Mouse (Mus musculus): ENCODE measurements around the gene Vps50.
"Not testable (repeated sequence)": the region's sequence is repeated elsewhere in the genome, so short reads cannot be mapped to it uniquely, and the experiment has no call there.

Vps50 gene

DNA sequence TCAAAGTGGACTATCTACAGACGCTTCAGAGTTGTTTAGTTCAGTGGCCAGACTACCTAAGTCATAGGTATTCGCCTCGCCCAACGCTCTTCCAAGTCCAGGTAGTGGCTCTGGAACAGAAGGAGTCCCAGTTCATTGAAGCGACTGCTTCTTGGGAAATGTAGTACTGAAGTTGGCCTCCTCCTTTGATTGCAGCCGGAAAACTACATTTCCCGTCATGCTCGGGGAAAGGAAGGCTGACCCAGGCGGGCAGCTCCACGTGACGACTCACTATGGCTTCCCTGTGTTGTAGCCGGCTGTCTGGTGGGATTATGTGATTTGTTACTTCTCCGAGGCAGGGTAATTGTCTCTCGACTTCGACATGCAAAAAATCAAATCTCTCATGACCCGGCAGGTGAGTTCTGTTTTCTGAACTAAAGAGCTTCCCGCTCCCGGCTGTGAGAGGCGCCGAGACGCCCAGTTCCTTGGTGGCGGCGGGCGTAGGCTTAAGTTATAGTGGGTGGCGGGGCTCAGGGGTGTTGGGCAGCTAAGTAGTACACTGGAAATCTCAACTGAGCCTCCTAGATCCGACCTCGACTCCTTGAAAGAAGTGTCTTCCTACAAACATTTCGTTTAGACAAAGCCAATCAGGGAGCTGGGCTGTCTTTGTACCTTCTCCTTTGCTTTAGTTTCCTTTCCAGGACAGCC is at the start of gene Vps50, which contains the start of gene Hepacam2:
Gene Vps50 (plus strand): TSS at position 221 of the 687 bp plus-strand sequence.
Gene Hepacam2 (minus strand): TSS at position 137 of the 687 bp plus-strand sequence.
- DNase-seq (ENCODE audit: low spot score in 2 of 2), result peak; percentile 78 to 86

DNA sequence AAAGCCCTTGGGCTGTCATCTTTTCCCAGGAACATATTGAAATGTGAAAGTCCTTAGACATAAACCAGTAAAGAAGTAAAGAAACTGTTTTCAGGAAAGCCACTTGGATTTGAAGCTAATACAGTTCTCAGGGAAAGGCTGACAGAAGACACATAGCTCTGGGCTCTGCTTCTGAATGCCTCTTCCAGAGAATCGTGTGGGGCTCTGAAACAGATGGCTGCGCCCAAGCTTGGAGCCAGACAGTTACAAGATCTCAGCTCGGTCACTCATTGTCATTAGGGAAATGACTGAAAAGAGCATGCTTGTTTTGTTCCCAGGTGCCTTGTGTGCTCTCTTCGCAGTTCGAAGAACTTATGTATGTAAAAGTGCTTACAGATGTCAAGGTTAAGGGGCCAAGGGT is 43.8 kb upstream of the Vps50 start:
- no peak for DNase-seq (ENCODE audit: low spot score in 2 of 2)

DNA sequence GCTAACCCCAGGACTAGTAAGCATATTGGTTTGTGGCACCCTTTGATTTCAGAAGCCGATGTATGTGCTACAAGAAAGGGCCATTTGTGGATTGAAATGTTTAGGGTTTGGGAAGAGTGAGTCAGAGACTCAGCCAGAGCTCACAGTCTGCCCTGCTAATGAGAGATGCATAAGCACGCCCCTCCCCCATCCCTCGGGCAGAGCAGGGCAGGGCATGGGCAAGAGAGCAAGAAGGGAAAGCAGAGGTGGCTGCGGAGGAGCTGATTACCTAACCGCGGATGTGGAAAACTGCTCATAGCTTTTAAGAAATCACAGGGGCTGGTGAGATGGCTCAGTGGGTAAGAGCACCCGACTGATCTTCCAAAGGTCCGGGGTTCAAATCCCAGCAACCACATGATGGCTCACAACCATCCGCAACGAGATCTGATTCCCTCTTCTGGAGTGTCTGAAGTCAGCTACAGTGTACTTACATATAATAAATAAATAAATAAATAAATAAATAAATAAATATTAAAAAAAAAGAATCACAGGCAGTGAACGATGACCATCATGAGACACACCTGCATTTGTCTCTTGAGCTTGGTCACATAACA is 42.1 kb upstream of the Vps50 start:
- DNase-seq (ENCODE audit: low spot score in 2 of 2), result no peak

DNA sequence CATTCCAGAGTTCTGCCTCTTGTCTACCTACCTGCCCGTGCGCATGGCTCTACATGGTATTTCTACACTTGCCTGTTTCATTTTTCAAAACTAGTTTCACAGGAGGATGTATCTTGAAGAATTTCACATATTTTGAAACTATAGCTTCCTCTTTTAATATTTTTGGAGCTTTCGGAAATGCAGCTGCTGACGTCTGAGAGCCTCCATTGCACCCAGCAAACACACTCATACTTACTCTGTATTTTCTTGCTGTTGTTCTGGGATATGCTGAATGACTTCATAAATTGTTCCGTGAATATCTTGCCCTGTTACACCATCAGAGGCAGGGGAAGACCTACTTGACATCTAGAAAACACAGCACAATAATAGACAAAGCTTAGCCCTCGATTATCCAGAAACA is 35.2 kb upstream of the Vps50 start:
- DNase-seq (ENCODE audit: low spot score in 2 of 2), result no peak

DNA sequence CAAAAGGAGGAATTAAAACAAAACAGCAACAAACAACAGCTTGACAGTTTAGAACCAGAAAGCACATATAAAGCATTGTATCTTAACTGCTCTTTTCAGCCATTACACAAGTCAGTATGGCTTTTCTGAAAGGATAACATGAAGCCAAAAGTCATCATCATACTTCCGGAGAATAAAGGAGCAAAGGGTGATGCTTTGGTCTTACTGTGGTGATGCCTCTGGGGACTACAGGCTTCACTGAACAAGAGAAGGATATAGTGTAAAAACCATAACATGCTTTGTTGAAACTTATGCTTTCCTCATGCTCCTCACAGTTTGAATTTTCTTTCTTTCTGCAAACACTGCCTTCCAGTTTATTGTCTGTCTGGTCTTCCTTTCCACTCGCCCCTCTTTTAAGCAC is 34.6 kb upstream of the Vps50 start:
- DNase-seq (ENCODE audit: low spot score in 2 of 2), result no peak

DNA sequence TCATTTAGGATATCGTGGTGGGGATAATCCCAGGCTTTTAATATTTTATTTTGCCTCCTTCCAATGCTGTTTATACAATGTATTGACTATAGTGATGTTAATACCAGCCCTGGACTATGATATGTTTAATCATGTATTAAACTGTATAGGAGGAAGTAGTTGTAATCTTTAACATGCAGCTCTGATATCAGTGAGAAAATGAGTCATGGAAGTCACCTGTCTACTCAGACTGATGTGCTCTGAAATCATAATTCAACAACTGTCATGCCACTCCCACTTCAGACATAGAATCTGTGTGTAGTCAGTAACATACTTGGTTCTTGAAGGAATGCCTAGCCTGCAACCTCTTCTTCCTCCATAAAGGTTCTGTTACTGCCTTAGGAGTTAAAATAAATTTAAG is 29.6 kb upstream of the Vps50 start:
- no peak for DNase-seq (ENCODE audit: low spot score in 2 of 2)

DNA sequence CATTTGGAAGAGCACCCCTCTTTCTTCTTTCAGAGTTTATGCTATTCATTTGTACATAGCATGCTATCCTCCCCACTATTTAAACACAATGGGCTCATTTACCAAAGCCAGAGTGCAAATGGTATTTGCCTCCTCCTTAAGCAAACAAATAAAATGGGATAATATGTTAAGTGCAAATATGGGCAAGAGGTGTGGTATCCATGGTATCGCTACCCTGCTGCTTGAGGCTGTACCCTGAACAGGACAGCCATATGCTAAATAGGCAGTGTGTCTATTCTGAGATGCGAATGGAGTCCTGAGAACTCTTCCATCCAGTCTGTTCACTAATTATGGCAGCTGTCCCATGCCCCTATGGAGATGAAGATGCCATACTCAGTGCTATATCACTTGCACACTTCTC is 27.5 kb upstream of the Vps50 start:
- no peak for DNase-seq (ENCODE audit: low spot score in 2 of 2)

DNA sequence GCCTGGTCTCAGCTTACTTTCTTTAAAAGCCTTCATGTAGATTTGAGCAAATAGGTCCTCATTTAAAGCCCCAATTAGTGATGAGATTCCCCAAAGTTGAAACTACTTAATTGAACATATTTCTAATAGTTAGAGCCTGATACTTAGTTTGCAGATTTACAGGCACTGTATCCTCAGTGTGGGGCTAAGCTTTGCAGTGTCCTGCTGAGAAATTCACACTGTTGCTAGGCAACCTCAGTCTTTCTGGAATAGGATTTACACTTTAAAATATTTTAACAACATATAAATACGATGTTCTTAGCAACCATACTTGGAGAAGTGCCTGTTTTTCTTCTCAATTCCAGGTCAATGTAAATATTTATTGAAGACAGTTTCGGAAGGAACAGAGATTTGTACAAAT is 21.9 kb upstream of the Vps50 start:
- no peak for DNase-seq (ENCODE audit: low spot score in 2 of 2)

DNA sequence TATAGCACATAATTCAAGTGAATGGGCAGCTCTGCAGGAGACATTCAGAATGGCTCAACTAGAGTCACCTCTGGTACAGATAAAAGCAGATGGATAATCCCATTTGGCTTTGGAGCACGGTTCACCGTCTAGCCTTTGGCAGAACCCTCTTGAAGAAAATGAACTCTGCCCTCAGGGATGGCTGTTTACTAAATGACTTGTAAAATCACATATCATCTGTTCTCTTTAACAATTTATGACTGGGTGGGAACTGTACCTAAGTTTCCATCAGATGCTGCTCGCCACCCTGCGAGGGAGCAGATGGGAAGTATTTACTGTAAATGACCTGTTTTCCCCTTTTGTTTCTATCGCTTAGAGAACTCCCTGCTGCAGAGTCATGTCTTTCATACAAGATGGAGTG is 18.3 kb upstream of the Vps50 start:
- no peak for DNase-seq (ENCODE audit: low spot score in 2 of 2)

DNA sequence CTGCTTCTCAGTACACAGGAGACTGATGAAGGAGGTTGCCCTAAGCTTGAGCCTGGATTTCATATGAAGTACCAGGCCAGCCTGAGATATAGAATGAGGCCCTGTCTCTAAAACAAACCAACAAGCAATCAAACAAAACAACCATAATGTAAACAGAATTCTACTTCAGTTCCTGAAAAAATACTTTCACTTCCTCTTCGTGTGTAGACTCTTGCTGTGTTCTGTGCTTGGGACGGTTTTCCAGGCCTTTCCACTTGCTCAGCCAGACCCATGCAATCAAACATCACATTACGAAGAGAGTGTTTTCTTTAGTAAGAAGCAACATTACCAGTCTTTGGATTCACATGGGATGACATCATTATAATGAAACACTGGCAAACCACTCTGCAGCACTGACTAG is 16.5 kb upstream of the Vps50 start:
- DNase-seq (ENCODE audit: low spot score in 2 of 2), result no peak

DNA sequence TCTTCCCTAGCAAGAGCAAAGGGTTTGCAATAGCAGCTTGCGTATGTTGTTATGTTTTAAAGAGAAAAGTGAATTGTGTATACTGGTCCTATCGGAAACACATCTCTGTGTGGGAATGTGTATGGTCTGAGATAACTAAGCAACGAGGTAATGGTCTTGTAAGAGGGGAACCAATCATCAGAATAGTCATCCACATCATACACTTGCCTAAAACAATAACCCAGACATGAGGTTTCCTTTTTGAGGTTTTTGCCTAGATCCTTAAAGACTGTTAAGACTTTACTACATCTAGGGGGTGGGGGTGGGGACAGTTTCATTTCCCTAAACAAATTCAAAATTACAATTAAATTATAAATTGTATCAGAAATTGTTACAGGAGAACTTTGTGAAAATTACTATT is 13.0 kb upstream of the Vps50 start:
- DNase-seq (ENCODE audit: low spot score in 2 of 2), result no peak

DNA sequence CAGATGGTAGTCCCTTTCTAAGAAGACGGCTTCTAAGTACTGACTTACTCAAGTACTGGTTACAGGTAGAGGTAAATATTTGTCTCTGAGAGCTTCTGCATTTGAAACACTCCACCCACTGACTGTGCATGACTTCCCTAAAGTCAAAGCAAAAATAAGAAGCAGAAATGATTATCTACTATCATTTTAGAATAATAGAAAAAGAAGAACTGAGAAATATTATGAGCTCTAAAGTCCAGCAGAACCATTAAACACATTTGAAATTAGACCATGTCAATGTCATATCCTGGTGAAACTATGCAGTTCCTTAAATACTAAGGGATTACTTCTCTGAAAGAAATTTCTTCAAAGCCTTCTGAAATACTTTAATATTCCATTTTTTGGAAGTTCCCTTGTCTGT is 10.8 kb upstream of the Vps50 start:
- DNase-seq (ENCODE audit: low spot score in 2 of 2), result no peak

DNA sequence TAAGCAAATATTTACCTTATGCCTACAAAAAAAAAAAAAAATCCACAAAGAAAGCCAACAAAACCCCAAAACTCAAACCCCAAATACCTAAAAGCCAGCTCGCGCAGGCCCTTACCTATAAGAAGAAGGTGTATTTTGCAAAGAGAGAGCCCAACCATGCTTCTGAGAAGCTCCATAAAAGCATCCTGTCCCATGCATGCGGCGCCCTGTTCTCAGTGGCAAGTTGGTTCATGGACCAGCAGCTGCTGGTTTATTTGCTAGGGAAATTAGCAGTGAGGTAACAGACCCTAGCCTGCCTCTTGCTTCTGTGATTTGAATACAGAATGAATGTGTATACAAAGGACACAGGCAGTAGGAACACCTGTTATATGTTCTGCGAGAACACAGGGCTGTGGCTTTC is 3.9 kb upstream of the Vps50 start:
- no peak for DNase-seq (ENCODE audit: low spot score in 2 of 2)

DNA sequence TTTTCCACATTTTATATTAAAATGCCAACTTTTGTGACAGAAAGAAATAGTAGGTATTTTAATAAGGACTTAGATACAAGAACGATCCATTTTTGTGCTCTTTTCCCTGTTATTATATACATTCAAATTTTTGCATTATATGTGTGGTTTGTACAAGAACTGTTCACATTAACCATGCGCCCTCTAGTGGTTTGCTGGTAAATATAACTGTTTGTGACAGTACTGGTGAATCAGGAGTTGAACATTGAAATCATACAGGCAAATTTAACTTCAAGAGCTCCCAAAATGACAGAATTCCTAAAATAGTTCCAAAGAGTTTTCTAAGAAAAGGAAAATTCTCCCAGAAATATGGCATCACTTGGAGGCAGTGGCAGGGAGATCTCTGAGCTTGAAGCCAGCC is 2.0 kb upstream of the Vps50 start:
- peak in 1 of 2 experiments; percentile 67 for DNase-seq (ENCODE audit: low spot score in 2 of 2)

DNA sequence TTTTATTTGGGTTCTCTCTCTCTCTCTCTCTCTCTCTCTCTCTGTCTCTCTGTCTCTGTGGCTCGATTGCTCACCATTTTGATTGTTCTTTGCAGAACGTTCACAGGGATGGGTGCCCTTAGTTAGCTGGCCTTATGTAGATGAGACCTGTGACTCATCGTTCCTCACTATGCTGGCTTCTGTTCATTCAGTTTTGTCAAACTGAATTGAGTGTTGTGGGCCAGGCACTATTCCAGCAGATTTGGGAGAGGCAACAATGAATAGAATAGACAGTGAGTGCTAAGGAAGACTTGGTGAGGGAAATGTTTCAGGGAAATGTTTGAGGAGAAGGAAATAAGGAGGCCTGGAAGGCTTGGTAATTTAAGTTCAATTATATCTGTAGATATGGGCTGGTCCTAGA is 2.1 kb downstream of the Vps50 start:
- no peak for DNase-seq (ENCODE audit: low spot score in 2 of 2)

DNA sequence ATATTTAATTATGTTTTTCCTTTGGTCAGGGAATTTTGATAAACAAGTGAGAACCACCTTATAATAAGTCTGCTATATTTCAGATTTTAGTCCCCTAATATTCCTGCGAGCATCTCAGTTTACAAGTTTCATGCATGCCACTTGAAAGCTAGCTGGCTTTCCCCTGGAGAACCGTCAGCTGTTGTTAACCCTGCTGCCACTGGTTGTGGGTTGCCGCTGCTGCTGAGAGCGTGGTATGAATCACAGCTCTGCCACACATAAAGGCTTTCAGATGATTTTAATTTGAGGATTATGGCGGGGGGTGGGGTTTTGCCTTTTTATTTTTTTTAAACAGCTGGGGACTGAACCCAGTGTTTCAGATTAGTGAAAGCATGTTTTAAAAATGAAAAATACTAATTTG is 7.1 kb downstream of the Vps50 start:
- no peak for DNase-seq (ENCODE audit: low spot score in 2 of 2)

DNA sequence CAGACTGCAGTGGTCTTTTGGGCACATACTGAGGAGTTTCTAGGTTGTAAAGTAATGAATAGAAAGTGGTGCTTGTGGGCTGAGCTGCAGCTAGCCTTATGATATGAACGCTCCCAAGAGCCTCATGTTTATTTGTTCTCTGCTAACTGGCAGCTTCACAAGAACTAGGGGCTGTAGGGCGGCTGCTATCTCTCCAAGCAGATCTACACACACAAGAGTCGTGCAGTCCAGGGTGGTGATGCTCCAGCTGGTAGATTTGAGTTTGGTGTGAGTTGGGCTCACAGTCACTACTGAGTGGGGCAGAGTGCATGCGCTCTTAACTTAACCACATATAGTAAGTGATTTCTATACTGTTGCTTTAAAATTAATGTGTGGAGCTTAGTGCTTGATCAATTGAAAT is 8.9 kb downstream of the Vps50 start:
- DNase-seq (ENCODE audit: low spot score in 2 of 2), result no peak

DNA sequence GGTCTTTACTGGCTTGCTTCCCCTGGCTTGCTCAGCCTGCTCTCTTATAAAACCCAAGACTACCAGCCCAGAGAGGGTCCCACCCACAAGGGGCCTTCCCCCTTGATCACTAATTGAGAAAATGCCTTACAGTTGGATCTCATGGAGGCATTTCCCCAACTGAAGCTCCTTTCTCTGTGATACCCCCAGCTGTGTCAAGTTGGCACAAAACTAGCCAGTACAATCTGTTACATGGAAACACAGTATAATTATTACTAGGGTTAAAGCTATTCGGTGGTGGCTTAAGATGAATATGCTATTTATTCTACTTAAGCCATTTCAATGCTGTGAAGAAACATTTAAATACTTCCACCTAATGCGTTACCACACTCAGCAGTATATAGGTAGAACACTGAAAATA is 10.0 kb downstream of the Vps50 start:
- not testable (repeated sequence) for DNase-seq (ENCODE audit: low spot score in 2 of 2)

DNA sequence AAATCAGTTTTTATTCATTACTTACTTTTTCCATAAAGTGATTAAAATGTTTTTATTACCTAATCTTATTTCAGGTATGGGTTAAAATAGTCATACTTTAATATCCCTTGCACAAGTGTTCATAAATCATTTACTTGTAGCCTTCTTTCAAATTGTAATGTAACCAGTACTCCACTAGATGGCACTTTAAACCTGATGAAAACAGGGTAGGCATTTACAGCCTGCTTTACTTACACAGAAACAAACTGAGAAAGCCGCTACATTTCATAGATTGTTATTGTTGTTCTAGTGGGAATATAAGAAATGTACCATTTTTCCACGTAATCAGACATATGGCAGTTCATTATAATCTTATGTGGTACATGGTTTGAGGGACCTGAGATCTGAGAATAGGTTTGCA is 11.6 kb downstream of the Vps50 start:
- peak in 1 of 2 experiments; percentile 9 for DNase-seq (ENCODE audit: low spot score in 2 of 2)

DNA sequence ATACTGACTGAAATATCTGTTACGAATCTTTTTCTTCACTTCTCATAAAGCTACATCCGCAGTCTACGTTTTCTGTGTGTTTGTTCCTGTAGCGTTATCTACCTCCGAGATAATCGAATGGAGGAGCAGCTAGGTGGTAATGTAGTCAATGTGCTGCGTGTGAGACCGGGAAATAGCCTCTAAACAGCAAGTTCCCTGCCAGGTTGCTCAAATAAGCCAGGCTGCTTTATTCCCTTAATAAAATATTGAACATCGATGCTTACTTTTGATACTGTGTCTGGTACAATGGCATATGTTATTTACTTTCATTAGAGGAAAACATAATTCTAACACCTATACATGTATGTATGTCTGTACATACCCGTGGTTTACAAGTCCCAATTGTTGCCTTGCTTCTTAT is 12.9 kb downstream of the Vps50 start:
- no peak for DNase-seq (ENCODE audit: low spot score in 2 of 2)

DNA sequence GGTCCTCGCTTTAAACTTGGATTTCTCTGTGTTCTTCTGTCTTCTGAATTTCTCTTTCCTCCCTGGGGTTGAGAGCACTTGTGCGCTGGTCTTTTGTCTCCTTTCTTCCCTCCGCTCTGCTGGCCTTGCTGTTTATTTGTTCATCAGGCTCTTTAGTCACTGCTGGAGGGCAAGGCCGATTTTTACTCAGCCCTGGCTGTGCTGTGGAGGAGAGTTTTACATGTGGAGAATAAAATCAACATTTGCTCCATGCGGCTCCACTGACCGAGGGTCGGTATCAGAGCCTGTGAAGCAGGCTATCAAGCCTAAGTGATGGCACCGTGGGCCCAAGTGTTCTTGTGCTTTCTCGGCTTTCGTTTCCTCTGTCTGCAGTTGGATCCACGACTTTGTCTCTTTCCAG is 13.4 kb downstream of the Vps50 start:
- no peak for DNase-seq (ENCODE audit: low spot score in 2 of 2)

DNA sequence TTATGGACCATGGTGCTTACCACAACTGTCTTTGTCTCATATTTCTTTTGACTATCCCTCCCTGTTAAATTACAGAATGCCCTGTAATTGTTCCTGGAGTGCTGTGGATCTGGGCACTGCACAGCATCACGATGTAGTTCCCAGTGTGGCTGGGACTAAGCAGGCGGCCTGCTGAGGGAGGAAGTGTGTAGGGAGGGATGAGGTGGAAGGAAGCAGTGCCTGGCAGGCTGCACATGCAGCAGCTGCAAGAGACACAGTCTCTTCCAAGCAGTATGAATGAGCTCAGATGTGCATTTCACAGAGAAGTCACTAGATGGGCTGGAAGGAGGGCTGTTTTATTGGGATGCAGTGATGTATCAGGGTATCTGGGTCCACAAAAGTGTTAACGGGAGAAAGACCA is 14.4 kb downstream of the Vps50 start:
- DNase-seq (ENCODE audit: low spot score in 2 of 2), result no peak

DNA sequence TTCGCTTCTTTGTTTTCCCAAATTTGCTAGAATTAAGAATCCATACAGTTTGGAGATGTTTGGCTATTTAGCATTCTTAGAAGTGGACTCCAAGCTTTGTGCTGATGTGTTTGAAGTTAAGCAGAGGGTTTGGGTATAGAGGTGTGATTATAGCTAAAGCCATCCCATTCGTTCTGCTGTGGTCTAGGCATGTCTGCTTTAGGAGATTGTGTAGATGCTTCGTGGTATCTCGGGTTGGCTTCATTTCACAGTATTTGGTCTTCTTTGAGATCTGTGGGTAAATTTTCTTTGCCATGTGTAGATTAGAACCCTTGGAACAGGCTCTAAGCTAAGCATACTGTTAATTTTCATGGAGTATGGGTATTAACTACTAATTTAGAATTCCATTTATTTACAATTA is 30.0 kb downstream of the Vps50 start:
- DNase-seq (ENCODE audit: low spot score in 2 of 2), result no peak

DNA sequence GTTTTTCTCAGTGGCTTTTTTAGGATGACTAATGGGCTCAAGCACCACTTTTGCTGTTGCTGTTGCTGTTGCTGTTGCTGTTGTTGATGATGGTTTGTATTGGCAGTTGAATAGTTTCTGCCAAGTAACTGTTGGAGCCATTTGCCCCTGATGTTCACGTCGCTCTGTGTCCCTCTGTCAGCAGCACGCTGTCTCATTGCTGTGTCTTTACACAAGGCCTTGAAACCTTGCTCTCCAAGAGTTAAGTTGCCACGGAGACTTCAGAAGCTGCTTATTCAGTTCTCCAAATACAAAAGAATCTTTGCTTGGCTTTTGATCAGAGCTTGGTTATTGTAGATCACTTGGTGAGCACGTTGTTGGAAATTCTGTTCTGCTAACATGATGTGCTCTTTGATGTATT is 33.3 kb downstream of the Vps50 start:
- no peak for DNase-seq (ENCODE audit: low spot score in 2 of 2)

Measured in thymus, postnatal 10 days (tissue).